Mouse (Mus musculus) splenic B cell, adult 2 months (primary cell): ENCODE data around the gene Tnxb.

ENCODE experiments used
- DNase-seq: peaks from one replicate; pipeline ENCODE4 v3.0.0-alpha.2; 2011; ENCODE audit warnings: low read depth, low spot score
- H3K27me3 ChIP-seq: 2 replicates; pipeline ENCODE4 v1.6.1; 2012; ENCODE audit warnings: mild to moderate bottlenecking, low read length, moderate library complexity, mixed read lengths; ENCODE audit not compliant: control insufficient read depth, poor library complexity, insufficient read depth, severe bottlenecking
- H3K36me3 ChIP-seq: 2 replicates; pipeline ENCODE4 v1.6.1; 2012; ENCODE audit warnings: mild to moderate bottlenecking, low read length, moderate library complexity, mixed read lengths; ENCODE audit not compliant: control insufficient read depth, poor library complexity, insufficient read depth, severe bottlenecking

Tnxb gene

GRCm38 (mm10) chr17:34670235-34670634 lies at the start of gene Tnxb:
Gene Tnxb (plus strand): TSS chr17:34670535.
- Histone ChIP-seq H3K36me3 (no peaks in the 10 kb centered on the region), H3K27me3 (no peaks in the 10 kb centered on the region; the same call in 1 of the 2 replicates)
- DNase-seq, result no peak

DNA sequence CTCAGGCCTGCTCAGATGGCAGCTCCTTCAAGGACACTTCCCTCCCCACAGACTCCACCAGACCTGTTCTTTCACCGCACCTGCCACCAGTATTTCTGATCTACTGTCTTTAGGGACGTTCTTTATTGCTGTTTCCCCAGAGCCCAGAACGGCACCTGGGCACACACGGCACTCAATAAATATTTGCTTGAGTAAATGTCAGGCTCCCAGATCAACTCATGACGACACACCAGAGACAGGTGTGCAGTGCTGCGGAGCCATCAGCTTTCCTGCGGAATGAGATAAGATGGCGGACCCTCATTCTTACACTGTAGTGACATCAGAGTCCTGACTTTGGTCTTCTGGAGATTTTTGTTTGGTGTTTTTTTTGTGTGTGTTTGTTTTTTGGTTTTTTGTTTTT lies 49.3 kb upstream of the Tnxb start:
- Histone ChIP-seq H3K36me3 (no peaks in the 10 kb centered on the region), H3K27me3 (no peaks in the 10 kb centered on the region)
- no peak for DNase-seq

DNA sequence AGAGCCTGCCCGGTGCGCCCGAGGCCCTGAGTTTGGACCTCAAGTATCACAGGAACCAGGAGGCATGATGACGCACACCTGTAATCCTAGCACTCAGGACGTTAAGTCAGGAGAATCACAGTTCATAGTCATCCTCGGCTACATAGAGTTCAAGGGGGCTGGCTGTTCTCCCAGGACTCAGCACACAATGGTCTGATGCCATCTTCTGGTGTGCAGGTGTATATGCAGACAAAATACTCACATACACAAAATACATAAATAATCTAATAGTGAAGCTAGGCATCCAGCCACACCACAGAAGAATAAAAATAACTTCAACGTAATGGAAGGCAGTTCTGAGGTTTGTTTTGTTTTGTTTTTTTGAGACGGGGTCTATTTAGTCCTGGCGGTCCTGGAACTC lies 47.2 kb upstream of the Tnxb start:
- no peaks in the 10 kb centered on the region for H3K36me3 ChIP-seq
- H3K27me3 ChIP-seq, result no peaks in the 10 kb centered on the region
- no peak for DNase-seq

DNA sequence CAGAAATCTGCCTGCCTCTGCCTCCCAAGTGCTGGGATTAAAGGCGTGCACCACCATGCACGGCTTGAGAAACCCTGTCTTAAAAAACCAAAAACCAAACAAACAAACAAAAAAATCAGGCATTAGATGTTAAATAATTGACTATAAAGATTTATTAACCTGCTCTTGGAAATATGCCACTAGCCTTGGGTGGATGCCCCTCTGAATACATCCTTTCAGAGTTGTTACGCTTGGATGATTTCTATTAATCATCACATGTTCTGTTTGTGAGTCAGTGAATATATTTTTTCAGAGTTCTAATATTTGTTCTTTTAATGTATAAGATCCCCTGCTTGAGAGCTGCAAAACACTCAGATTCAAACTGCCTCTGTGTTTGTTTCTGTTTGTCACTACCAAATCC lies 45.4 kb upstream of the Tnxb start:
- Histone ChIP-seq H3K27me3 (no peaks in the 10 kb centered on the region), H3K36me3 (no peaks in the 10 kb centered on the region)
- no peak for DNase-seq

DNA sequence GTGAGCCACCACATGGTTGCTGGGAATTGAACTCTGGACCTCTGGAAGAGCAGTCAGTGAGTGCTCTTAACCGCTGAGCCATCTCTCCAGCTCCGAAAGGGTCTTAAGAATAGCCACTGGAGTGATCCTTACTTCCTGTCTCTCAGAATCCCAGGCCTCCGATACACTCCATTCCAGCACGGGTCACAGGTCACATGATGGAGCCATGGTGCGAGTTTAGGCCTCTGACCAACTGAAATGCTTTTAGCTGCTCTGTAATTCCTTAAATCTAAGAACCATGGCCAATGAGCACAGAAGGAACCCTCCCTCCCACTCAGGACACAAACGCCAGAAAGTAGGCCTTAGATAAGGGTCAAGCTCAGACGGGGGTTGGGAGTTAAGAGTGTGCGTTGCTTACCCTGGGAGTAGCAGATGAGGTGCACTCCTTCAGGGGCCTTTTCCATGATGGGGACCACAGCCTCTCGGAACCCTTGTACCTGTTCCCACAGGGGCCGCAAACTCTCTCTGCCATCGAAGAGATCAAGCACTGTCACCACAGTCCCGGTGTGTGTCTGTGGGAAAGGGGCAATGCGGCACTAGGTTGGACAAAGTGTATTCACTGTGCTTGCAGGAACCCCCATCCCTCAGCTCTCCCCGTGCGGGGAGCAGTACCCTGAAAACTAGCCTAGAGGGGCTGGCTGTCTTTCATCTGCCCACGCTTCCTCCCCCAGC lies 44.1 kb upstream of the Tnxb start:
- Histone ChIP-seq H3K36me3 (no peaks in the 10 kb centered on the region), H3K27me3 (no peaks in the 10 kb centered on the region; the same call in 1 of the 2 replicates)
- no peak for DNase-seq

- DNase-seq, result peak; percentile 65
- Histone ChIP-seq H3K36me3 (no peaks in the 10 kb centered on the region), H3K27me3 (no peaks in the 10 kb centered on the region; the same call in 1 of the 2 replicates)
Measured at GRCm38 (mm10) chr17:34626773-34627092, 43.6 kb upstream of the Tnxb start.

DNA sequence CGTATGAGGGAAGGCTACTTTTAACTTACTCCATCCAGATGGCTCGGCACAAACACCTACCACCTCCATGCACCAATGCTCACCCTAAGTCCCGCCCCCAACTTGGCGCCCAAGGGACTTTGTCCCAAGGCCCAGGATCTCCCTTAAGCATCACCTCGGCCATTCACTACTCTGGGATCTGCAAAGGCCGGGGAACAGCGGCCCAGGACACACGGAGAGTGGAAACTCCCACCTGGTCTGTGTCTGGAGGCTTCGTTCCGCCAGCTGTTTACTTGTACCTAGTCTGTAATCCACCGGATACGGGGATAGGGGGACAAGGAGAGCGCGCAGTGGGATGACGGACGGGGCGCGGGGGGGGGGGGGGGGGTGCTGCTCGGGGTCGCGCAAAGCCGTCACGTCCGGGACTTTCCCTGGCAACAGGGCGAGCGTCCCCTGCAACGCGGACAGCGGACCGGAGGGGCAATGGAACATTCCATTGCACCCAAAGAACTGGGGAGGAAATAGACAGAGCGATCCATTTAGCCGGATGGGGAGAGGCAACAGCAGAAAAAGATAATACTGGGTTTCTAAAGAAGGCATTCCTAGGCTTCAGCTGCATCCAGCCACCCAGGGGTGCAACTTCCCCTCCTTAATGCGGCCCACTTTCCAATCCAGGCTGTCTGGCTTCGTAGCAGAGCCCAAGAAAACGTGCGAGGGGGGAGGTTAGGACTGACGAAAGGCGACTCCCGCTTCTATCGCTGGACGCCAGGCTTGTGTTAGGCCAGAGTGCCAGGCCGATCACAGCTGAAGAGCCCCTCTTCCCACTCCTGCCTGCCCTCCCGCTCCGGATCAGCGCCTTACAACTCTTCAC lies 43.0 kb upstream of the Tnxb start:
- peak; percentile 72 for DNase-seq
- Histone ChIP-seq H3K36me3 (no peaks in the 10 kb centered on the region), H3K27me3 (no peaks in the 10 kb centered on the region; the same call in 1 of the 2 replicates)

DNA sequence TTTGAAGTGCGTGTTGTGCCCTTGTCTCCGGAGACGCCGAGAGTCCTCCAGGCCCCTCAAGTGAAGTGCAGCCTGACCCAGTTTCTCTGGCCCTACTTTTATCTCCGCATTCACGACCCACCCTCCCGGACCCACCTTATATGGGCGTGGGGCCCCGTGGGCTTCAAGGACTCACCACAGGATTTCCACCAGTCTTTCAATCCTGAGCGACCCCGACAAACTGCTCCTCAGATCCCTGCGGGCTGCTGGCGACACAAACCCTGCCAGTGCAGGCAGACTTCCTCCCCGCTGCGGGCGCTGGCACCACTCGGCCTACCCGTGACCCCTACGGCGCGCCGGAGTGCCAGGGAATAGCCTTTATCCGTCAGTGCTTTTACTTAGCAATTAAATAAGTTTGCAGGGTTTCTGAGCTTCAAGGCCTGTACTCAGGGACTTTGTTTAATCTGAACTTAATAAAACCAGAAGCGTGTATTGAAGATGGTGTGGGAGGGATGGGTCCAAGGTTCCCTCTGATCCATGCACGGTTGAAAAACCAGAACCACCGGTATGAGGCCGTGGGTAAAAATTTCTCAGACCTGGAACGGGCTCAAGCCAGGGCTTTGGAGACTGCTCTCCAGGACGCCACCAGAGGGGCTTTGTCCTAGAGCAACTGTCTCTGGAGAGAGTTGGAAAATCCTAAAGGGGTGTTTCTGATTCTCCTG lies 42.2 kb upstream of the Tnxb start, which contains the start of gene Ppt2:
Gene Ppt2, minus strand, starts transcription at position 568 of the 701 bp plus-strand sequence.
- no peaks in the 10 kb centered on the region for H3K36me3 ChIP-seq
- no peaks in the 10 kb centered on the region; the same call in 1 of the 2 replicates for H3K27me3 ChIP-seq
- DNase-seq, result no peak

DNA sequence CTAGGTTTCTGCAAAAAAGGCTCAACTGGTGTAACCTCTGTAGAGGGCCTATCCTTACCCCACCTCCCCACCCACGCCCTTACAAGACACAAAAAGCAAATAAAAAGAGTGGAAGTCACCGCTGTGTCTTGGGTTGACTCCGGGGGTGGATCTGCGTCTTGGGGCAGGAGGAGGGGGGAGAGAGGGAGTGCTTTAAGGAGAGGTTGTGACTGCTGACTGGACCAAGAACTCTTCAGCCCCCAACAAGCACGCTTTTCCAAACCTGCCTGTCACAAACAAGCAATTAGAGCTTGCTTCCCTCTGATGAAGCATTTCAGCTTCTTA lies 41.7 kb upstream of the Tnxb start:
- H3K27me3 ChIP-seq, result no peaks in the 10 kb centered on the region; the same call in 1 of the 2 replicates
- no peak for DNase-seq
- H3K36me3 ChIP-seq, result no peaks in the 10 kb centered on the region

DNA sequence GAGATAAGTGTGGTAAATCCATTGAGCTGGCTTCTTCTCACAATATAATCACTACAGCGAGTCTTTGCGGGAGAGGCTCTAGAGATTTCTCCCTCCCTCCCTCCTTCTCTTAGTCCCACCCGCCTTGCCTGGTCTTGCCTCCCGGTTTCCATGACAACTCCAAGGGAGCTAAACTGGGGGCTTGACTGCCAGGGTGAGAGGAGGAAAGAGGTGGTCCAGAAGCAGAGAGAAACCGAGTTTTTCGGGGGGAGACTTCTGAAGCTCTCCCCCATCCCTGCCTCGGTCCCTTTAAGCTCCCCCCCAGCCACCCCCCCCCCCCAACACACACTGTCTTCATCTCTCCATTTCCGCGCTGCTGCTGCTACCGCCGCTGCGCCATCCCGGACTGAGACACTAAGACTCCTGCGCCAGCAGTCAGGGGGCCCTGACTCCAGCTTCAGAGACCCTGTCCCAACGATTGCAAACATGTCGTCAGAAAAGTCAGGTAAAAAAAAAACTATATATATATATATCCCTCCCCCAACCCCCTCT lies 41.0 kb upstream of the Tnxb start, which contains the start of gene Prrt1:
Gene Prrt1, plus strand, starts transcription at position 313 of the 531 bp plus-strand sequence.
- Histone ChIP-seq H3K27me3 (no peaks in the 10 kb centered on the region; the same call in 1 of the 2 replicates), H3K36me3 (no peaks in the 10 kb centered on the region)
- no peak for DNase-seq

DNA sequence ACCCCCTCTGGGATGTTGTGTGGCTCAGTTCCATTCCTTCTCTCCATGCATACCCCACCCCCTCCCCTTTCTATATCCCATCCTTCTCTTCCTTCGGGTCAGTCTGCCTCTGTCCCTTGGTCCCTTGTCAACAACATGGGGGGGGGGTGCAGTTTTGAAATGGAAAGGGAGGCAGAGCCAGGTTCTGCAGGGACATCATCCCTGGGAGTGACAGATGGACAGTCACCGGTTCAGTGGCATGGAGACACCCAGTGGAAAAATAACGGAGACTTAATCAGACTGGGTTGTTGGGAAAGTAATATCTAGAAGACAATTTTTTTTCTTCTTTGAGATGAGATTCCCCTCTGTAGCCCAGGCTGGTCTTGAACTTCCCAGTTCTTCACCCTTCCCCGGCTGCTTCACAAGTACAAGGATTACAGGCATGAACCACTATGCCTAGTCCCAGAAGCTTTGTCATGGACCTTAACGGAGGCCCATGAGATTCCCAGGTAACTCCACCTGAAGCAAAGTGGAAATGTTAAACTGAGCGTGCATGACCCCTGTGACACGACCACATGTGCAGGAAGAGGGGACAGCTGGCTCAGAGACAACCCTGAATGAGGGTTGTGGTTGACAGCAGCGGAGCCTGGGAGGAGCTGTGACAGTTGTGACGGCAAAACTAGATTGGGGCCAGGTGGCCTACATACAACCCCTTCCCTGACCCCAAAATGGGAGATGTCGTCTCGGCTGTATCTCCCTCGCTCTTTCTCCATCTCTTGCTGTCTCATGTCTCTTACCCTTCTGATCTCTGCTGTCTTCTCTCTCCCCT lies 40.3 kb upstream of the Tnxb start:
- H3K27me3 ChIP-seq, result no peaks in the 10 kb centered on the region; the same call in 1 of the 2 replicates
- DNase-seq, result peak; percentile 47
- H3K36me3 ChIP-seq, result no peaks in the 10 kb centered on the region

- DNase-seq, result peak; percentile 35
- H3K27me3 ChIP-seq, result no peaks in the 10 kb centered on the region; the same call in 1 of the 2 replicates
- H3K36me3 ChIP-seq, result no peaks in the 10 kb centered on the region
Measured at GRCm38 (mm10) chr17:34630761-34631301, 39.5 kb upstream of the Tnxb start.

DNA sequence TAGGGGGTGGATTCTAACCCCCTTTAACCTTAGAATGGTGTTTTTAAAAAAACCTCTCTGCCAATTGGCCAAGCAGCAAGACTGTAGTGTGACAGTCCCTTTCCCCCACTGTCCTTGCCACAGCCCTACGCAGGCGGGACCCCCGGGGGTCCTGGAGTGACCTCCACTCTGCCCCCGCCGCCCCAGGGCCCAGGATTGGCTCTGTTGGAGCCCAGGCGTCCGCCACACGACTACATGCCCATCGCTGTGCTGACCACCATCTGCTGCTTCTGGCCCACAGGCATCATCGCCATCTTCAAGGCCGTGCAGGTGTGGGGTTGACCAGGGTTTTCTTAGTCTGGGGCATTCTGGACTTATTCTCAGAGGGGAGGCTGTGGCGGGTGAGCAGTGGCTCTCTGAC lies 38.7 kb upstream of the Tnxb start:
- H3K36me3 ChIP-seq, result no peaks in the 10 kb centered on the region
- H3K27me3 ChIP-seq, result no peaks in the 10 kb centered on the region; the same call in 1 of the 2 replicates
- DNase-seq, result no peak

GRCm38 (mm10) chr17:34632261-34632691 lies 38.1 kb upstream of the Tnxb start:
- peak; percentile 61 for DNase-seq
- Histone ChIP-seq H3K36me3 (no peaks in the 10 kb centered on the region), H3K27me3 (no peaks in the 10 kb centered on the region; the same call in 1 of the 2 replicates)
